Mouse (Mus musculus) liver, adult (tissue): ENCODE results near the gene Cxcl12.

ENCODE experiments used
- GATA4 ChIP-seq: IDR thresholded peaks from 2 replicates; pipeline ENCODE4 v1.6.1; 2014; ENCODE audit warnings: mild to moderate bottlenecking, low read length; ENCODE audit not compliant: insufficient replicate concordance

Cxcl12 gene

DNA sequence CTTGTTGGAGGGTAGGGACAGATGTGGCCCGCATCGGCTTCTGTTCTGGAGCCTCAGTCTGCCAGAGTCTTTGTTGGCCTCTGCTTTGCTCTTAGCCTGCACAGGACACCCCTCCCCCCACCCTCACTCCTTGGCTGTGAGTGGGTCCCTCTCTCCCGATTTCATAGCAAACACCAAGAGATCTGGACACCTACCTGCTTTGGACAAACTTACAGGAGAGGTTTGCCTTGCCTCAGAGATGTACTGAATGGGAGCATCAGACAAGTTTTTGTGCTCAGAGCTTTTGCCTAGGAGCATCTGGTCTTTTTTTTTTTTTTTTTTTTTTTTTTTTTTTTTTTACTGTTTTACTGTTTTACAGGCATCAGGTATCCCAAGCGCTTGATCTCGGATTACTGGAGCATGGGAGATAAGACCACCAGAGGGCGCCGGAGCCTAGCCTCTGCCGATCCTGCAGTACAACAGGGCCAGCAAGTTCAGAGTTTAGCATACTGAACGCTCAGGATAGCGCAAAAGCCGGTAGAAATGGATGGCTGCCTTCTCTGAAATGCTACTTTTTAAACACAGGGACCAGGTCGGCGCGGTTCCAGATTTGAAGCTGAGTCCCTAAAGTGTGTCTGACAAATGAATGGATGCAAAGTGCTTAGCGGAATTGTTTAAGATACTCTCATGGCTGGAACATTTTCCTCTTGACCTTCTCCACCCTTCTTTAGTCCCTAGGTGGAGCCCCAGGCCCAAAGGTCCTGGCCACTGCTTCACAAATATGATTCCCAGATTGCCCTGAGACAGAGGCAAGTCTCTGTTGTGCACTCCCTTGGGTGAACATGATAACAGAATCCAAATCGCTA is 1.5 kb upstream of the Cxcl12 start:
- TF ChIP-seq GATA4 = no peak

DNA sequence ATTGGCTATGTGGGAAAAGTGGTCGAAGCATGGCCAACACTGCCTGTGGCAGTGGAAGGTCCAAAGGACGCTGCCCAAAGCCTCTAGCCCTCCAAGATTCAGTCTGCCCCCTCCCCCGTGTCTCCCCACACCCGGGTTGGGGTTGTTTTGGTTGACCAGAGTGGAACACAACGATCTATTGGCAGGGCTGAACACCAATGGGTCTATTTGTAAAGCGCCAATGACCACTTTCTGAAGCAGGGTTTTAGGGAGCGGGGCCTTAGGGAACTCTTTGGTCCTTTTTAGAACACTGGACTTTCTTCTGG is 957 bp upstream of the Cxcl12 start:
- no peak for TF ChIP-seq GATA4

DNA sequence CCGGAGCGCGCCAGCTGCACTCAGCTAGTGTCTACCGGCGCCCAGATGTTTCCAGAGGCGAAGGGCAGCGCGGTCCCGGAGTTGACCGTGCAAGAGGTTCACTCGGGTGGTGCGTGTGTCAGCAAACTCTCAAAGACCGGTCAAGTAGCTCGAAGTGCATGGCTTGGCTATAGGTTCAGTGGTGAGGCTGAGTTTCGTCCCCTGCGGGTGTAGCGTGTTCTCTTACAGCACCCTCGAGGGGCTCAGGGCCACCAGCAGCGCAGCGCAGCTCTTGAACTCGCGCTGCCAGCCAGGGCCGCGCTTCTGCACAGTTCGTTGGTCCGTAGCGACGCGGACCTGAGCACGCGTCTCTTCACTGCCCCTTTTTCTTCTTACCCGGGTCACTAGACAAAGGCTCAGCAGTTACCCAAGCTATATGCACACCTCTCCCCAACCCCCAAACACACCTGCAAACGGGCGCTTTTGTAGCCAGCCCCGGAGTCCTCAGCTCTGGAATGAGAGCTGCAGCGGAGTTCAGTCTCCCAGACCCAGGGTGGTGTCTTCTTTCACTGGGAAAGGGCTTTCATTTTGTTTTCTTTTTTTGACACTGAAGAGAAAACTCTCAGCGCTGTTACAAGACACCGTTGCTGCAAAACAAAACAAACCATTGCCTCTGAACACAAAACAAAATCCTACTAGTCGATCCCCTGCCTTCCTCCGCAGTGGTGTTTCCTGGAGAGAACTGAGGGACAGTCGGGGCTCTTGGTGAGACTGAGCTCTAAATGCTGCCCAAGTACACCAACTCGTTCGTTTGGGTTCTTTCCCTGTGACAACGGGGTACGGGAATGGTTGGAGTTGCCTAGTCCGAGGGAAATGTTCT is 945 bp downstream of the Cxcl12 start:
- no peak for TF ChIP-seq GATA4

DNA sequence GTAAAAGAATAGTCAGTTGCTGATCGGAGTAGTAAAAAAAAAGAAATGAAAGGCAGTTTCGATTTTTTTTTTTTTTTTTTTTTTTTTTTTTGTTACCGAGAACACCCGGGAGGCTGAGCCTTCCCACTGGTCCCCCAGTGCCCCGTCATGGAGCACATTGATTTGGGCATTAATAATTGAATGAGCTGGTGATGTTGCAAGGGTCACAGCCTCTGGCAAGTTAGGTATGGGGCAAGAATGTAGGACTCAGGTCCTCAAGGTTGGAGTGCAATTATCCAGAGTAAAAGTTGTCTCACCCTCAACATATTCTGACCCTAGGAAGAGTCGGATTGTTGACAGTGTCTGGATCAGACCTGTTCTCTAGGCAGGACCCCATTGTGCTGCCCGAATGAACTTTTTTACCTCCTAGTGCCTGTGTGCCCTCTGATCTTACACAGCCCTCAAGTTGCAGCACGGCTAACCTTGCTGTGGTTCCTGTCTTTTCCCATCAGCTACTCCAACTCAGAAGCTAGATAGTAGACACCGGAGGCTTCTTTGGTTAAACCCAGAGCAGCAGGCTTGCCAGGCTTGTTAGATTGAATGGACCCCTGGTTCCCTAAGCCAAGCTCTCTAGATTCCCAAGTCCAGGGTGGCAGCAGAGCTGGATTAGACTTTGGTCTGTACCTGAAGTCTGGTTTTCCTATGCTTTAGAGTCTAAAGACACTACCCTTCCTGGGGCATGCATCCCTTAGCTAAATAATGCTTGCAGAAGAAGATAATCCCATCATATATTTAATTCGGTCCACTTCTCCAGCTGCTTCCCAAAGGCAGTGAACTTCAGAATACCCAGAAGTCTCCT is 1.8 kb downstream of the Cxcl12 start:
- no peak for TF ChIP-seq GATA4

DNA sequence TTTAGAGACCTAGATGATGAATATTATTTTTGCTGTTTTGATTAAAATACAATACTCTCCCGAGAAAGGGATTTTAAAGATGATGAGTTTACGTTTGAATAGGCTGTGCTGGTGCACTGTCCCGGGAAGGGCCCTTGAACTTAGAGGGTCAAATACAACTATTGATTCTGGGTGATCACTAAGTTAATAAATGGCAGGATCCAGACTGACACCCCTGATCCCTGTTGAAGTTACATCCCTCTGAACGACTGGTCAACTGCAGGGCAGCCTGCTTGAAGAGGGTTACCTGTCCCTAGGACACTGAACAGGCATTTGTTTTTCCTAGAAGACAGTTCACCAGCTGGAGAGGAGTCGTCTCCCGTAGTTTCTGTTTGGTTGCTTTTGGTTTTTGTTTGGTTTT is 4.0 kb downstream of the Cxcl12 start:
- TF ChIP-seq GATA4 = no peak

DNA sequence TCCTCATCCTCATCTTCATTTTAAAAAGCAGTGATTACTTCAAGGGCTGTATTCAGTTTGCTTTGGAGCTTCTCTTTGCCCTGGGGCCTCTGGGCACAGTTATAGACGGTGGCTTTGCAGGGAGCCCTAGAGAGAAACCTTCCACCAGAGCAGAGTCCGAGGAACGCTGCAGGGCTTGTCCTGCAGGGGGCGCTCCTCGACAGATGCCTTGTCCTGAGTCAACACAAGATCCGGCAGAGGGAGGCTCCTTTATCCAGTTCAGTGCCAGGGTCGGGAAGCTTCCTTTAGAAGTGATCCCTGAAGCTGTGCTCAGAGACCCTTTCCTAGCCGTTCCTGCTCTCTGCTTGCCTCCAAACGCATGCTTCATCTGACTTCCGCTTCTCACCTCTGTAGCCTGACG is 5.5 kb downstream of the Cxcl12 start:
- TF ChIP-seq GATA4 = no peak

DNA sequence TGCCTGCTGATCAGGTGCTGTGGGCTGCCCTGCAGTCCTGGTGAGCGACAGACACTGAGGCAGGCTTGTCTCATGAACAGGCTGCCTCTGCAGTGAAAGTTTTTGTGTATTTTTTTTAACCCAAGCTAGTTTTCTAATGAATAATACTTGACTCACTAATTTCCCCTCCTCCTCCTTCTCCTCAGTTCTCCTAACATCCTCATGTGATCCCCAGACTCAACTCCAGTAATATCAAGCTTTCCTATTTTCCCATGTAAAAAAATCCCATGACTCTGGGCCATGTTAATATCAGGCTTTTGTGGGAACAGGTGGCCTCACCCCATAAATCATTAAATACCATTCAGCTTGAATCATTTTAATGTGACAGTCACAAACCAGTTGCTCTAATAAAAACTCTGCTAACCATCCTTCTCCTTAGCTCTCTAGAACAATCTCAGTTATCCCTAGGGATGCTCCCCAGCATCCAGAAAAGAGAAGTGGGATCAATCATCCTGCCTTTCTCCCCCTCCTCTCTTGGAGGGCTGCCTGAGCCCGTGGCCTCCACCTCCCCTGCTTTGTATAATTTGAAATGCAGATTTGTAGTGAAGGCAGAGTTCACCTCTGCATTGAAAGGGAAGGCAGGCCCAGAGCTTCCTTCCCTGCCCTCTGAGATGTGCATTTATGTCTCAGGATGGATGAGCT is 6.9 kb downstream of the Cxcl12 start:
- no peak for TF ChIP-seq GATA4

DNA sequence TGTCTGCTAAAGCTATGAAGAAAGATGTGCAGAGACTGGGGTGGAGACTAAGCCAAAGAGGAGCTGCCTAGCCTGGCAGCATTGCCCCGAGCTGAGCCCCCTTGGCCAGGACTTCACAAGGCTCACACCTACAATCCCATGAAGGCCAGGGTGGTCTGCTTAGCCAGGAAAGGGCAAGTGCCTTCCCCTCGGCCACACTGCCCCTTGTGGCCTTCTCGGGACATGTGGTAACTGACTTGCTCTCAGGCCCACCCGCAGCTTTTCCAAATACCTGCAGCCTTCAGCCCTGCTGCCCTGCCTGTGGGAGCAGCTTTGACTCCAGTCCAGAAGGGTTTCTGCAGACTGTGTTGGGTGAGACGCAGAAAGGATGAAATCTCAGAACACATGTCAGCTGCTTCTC is 8.1 kb downstream of the Cxcl12 start:
- TF ChIP-seq GATA4 = no peak

DNA sequence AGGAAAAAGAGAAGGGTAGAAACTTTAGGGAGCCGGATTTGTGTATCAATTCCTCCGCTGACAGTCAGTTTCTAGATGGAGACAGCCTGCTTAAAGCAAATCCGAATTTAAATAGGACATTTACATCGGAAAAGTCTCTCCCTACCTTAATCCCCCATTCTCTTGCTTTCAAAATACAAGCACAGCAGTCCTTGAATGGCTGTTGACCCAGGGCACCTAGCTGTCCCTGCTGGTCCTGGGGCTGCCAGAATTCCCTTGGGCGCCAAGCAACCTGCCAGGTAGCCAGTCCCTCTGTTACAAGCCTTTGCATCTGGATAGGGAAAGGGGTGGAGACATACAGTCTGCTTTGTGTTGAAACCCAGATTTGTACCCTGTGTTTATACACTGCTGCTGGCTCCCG is 12.0 kb downstream of the Cxcl12 start:
- TF ChIP-seq GATA4 = no peak

DNA sequence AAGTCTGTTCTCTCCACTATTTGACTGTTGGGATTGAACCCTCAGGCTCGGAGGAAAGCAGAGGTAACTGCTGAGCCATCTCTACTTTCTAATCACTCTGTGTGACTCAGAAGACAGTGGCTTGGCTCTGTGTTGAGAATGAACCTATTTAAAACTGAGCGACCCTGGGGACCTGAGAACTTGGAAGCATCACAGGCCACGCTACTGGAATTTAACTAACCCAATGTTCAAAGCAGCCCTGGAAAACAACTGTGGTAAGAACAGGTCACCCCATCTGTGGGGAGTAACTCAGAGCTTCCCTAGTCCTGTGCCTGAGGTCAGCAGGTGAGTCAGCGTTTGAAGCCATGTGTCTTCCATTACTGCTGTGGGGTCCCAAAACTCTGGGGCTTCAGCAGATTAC is 17.0 kb downstream of the Cxcl12 start:
- no peak for TF ChIP-seq GATA4

DNA sequence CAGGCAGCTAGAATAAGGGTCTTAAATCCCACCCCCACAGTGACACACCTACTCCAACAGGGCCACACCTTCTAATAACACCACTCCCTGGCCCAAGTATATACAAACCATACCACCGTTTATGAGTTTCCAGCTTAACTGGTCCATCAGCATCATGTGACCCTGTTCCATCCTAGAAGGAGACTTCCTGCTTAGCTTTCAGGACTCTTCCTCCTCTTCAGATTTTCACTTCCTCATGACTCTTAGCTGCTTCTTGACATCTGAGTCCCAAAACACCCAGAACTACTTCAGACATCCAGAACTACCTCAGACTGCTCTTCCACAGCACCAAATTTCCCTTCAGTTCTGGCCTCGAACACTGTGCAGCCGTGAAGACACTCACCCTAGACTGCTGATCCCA is 22.1 kb downstream of the Cxcl12 start:
- no peak for TF ChIP-seq GATA4

DNA sequence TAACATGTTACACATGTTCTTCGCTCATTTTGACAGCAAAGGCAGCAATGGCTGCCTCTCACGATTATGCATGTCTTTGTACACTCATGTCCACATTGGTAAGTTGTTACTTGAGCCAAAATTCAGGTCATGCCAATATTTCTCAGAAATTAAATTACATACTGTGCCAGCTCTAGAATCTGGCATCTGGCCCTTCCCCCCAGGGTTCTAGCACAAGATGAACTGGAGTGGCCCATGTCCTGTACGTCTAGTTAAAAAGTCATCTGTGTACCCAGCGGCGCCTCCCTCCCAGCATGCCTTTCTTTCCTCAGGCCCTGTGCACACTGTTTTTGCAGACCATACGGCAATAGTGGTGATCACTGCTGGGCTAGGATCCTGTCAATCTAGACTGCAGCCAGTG is 23.4 kb downstream of the Cxcl12 start:
- no peak for TF ChIP-seq GATA4

DNA sequence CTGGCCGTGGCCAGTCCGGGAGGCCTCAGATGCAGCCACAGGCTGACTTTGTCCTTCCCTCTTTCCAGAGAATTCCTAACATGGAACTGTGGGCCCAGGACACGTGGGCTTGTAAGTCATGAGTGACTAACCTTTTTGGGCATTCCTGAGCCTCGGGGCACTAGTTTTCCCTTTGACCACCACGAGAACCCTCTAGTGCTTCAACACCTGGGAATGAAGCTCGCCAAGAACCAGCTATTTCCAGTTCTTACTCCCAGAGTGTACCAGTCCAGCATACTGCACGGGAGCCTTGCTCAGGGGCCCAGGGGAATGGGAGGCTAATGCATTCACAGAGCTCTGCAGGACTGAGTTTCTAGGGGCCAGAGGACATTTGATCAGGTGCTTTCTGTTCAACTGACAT is 24.3 kb downstream of the Cxcl12 start:
- TF ChIP-seq GATA4 = no peak

DNA sequence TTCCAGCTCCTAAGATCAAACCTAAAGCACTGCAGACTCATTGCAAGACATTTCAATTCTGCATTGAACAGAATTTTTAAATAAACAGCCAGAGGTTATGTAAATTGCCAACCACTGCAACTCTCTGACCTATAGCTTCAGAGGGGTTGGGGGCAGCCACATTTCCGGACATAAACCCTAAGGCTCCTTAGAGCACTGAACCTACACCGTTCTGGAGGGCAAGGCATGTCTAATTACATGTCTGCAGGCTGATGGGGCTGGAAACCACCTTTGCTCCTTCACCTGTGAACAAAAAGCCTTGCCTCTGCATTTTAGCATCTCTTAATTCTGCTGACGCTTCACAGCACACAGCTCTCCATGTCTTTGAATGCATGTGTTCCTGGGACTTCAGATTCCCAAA is 26.9 kb downstream of the Cxcl12 start:
- TF ChIP-seq GATA4 = no peak

DNA sequence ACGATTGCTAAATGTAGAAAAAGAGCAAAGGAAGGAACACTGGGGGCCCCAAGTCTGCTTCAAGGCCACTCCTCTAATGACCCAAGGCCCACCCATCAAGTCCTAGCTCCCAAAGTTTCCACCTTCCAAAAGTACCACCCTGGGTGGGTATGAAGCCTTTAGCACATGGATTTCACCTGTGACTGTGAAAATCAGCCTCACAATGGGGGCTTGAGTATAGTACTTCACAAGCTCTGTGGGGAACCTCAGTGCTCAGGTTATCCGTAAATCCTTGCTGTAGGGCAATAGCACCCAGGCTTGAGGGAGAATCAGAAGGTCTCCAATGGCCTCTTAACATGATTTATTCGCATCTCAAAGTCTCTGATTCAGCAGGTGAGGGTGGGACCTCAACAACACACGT is 30.5 kb downstream of the Cxcl12 start:
- no peak for TF ChIP-seq GATA4
